Mouse (Mus musculus): Measurements from ENCODE around the gene Dock8.

Dock8 gene

DNA sequence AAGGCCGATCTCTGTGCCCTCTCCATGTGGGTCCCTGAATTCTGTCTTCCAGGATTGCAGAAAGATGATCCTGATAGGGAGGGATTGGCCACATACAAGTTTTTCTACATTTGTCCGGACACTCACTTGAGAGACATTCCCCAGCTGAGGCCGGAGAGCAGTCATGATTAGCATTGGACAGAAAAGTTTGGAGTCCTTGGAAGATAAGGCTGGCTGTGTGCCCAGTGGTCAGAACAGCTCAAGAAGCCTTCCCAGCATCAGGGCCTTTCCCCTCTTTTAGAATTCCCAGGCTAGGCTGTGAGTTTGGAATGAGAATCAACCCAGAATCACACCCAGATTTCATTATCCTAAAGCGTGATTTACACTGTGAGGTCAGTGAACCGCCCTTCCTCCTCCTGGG, 187.0 kb downstream of the Dock8 start:
- no peak for DNase-seq (ENCODE audit: low spot score in 2 of 2)

DNA sequence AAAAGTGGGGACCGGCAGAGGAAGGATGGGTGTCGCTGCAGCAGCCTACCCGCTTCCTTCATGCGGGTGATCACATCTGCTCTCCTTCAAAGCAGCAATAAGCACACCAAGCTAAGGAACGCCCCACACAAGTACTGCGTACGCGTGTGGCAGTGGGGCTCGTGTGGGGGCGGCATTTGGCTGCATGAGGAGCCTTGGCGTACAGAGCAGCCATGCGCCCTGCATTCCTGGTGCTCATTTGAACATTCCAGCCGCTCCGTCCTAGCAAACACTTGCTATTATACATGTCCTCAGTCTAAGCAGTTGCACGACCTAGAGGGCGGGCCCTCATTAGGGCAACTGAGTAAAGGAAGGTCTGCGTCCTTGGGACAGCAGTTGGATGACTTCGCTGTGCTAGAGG, 188.3 kb downstream of the Dock8 start:
- DNase-seq (ENCODE audit: low spot score in 2 of 2): no peak

DNA sequence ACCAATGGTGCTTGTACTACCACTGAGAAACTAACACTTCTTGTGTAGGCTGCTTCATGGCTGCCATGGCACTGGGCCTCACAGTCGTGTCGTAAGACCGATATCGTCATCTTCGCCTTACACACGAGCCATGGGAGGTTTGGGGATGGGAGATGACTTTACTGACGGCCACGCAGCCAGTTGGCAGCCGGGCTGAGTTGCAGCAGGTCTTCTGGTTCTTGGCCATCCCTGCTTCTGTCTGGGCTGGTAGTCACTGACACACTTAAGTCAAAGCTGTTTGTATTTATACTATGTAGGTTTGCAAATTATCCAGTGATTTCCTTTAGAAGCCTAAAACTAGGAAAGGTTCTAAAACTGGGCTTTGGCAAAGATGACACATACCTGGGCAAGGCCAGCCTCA, 194.4 kb downstream of the Dock8 start:
- DNase-seq (ENCODE audit: low spot score in 2 of 2): no peak

DNA sequence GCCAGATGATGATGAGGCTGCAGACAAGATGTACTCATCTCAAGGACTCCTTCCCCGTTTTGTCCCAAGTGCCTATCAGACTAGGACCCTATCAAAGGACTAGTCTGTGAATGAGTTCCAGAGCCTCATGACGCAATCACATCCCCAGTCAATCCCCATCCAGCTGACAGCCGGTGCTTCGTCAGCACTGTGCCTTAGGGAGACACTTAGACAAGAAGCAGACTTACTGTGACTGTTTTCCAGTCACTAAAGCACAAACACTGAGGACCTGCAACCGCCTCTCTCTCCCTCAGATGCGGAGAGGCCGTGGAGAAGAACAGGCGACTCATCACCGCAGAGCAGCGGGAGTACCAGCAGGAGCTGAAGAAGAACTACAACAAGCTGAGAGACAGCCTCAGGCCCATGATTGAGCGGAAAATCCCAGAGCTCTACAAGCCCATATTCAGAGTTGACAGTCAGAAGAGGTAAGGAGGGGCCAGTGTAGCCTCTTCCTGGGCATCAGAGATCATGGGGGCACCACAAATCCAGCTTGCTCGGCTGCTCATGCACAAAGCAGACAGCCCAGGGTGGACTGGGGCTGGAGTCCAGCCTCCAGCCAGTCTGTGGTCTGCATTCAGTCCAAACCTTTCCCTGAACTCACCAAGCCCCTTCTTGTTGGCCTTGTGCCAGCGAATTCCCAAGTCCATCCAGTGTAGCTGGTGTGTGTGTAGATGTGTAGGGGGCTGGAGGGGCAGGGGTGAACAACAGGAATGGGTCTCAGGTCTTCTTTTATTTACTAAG, 200.9 kb downstream of the Dock8 start:
- no peak for DNase-seq (ENCODE audit: low spot score in 2 of 2)

DNA sequence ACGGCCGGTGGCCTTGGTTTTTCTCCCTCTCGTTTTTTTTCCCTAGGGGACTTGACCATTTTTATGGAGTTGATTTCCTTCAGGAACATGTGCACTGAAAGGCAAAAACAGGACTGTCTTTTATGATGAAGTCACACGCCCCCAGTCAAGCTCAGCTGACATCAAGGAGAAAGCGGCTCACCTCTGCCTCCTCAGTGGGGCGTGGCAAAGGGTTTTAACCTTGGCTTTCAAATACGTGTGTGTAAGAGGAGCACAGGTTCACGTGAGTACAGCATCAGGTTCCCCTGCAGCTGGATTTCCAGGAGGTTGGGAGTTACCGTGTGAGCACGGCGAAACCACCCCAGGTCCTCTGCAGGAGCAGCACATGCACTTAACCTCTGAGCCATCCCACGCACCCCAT, 203.7 kb downstream of the Dock8 start:
- DNase-seq (ENCODE audit: low spot score in 2 of 2): no peak

DNA sequence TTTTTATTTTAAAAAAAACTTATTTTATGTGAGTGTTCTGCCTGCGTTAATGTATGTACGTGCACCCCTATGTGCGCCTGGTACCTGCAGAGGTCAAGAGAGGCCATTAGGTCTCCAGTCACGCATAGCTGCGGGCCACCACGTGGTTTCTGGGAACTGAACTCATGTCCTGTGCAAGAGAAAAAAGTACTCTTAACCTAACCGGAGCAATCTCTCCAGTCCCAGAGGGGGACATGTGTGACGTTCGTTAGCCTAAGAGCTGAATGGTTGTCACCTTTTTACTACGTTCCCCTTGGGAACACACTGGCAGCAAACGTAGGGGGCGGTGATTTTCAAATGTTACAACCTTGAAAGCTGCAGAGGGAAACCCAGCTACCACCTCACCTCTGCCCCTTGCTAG, 207.6 kb downstream of the Dock8 start:
- DNase-seq (ENCODE audit: low spot score in 2 of 2): no peak

DNA sequence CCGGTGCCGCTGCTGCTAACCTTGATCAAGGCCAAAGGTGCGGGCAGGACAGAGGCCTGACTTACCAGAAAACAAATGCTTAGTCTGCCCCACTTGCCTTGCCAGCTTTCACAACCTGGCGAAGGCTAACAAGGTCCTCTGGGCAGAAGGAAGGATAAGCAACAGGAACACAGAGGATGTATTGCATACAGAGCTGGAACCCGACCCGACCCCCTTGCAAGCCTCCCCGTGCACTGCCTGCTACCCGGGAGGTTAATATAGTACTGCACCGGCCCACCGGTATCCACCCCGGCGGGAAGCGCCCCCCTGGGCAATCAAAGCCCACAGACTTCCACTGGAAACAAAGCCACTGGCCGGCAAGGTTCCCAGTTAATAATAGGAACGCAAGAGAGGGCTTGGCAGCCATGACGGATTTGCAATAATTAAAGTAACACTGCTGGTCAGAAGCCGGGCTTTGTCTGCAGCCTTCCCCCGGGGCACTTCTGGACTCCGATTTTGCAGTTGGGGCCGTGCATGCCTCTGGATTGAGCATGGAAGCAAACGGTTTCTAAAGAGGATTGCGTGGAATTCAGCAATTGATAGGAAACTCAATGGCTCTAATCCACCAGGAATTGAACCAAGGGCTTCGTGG, 208.5 kb downstream of the Dock8 start:
- DNase-seq (ENCODE audit: low spot score in 2 of 2): no peak

DNA sequence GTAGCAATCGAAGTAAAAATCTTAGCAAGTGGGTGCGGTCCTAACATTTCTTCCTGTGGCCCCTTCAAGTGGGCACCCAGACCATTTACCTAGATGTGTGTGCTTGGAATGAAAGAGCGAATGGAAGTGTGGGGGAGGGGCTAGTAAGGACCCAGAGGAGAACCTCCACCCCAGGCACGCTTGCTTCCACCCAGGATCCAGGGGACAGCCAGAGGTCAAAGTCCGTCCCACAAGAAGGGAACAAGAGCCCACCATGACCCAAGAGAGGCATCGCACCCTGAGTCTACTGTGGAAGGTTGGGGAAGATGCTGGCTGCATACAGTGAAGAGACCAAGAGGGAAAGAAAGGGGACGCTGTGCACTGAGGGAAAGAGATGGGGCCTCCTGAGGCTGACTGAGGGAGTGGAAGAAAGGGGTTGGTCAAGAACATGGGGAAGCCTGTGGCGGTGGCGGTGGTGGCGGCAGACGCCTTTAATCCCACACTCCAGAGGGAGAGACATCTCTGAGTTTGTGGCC, 209.3 kb downstream of the Dock8 start:
- DNase-seq (ENCODE audit: low spot score in 2 of 2): no peak

DNA sequence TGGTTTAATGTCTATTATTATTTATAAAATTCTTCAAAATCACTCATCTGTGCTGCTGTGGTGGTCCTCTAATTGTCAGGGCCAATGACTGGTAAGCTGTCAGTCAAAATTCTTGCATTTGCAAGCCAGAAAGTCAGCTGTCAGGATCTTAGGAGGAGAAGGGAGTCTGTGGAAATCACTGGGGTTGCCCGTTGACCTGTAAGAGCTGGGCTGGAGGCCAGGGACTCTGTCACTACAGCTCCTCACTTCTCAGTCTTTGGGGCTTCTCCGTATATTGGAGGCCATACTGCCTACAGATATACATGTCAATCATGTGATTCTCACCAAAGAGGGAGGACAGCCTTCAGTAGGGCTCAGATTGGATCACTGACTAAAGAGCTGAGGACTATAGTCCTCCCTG, 221.3 kb downstream of the Dock8 start:
- DNase-seq (ENCODE audit: low spot score in 2 of 2): no peak

DNA sequence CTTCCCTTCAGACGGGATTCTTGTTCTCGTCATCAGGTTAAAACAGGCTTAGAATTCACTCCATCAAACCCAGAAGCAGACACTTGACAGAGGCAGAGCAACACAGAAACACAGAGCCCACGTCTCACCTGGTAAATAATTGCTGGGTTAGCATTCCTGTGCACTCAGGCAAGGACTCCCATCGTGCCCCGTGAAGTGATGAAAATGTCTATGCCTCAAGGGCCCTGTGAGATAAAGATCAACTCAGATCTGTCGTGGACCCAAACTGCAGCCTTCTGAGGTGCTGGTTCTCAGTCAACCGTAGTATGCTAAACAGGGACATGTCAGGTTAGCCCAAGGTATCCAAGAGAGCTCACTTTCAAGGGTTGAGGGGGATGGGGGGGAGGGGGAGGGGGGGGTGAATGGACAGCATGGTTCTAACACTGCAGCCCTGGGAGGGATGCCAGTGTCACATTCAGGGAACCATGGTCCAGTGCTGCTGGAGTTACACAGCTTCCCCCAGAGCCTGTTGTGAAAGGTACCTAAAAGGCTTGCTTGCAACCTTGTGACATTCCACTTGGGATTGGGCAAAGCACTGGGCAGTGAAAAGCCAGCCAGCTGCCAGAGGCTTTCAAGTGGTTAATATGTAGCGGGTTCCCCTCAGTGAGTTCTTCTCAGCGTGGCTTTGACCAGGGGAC, 222.8 kb downstream of the Dock8 start:
- DNase-seq (ENCODE audit: low spot score in 2 of 2): no peak

DNA sequence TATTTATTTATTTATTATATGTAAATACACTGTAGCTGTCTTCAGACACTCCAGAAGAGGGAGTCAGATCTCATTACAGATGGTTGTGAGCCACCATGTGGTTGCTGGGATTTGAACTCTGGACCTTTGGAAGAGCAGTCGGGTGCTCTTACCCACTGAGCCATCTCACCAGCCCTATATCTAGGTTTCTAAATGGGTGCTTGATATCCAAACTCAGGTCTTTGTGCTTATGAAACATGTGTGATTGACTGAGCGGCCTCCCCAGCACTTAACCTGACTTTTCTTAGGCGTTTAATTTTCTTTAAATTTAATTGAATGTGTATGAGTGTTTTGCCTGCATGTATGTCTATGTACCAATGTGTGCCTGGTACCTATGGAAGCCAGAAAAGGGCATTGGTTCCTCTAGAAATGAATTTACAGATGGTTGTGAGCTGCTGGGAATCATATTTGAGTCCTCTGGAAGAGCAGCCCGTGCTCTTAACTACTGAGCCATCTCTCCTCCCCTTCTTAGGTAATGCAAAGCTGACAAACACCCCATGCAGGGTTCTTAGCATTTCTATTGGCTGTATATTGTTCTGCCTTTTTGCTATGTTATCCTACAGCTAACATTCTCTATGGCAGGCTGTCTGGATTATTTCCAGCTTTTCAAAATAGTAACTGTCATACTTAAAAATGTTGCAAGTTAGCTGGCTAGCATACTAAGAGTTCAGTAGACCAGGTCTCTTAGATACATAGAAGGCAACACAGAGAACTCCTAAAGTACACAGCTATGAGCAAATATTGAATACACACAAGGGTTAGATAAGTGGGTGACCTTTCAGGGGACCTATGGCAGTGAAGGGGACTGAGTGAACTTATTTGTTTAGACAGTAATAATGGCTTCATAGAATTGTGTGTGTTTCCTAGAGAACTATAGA, 231.0 kb downstream of the Dock8 start:
- DNase-seq (ENCODE audit: low spot score in 2 of 2): no peak

DNA sequence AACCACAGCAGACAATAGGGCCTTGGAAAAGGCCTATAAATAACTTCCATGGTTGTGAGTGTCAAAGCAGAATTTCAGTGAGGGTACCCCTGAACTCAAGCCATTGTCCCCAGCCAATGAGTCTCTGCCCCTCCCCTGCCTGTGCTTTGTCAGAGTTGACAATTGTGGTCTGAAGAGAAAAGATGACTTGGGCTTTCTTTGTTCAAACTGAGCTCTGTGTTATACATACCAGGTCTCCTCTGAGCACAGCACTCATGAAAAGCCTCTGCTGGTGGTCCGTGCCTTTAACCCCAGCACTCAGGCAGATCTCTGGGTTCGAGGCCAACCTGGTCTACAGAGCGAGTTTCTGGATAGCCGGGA, 231.6 kb downstream of the Dock8 start:
- no peak for DNase-seq (ENCODE audit: low spot score in 2 of 2)

DNA sequence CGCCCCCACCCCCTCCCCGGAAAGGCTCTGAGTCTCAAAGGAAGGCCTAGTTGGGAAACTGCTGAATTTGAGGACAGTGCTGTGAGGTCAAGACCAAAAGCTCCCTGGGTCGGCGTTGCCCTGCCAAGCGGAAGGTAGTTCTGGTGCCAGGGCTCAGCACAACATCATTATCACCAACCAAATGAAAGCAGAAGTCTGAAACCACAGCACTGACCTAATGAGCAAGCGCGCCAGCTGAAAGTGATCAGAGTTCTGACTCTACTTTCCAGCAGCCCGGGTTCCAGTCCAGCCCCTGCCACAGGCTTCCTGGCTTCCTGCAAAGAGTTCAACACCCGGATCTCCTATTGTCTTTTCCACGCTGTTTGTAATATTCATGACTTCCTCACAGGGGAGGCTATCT, 232.7 kb downstream of the Dock8 start:
- no peak for DNase-seq (ENCODE audit: low spot score in 2 of 2)

DNA sequence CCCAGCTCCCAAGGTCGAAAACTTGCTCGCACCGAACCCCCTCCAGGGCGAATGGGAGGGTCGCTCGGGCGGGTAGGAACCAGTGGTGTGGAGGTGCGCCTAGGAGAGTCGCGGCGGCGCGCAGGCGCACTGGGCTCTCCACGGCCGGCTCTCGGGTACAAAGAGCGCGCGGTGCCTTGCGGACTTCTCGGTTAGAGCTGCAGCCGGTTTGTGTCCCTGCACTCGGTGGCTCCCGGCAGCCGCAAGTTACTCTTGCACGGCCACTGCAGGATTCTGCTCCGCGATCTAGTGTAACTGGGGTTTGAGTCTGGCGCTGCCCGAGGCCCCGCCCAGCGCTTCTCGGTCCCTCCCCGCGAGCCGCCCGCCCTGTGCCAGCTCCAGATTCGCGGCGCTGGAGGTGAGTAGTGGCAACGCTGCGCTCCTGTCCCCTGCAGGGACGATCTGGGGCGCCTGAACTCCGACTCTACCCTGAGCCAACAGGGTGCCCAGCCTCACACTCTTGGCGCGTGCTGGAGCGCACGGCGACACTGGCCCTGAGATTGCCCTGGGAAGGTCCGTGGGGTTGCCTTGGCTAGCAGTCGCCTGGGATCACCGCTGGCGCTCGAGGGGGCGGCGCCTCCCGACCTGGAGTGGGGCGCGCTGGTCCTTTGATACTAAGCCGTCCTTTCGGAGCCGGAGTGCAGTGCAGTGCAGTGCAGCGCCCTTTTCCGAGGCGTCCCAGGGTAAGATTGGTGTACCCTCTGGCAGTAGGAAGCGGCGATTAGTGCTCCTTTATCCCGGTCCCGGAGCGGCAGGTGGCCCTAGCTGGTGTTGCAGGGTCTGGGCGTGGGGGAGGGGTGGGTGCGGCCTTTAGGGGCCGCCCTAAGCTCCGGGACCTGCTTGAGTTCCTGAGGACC, 237.5 kb downstream of the Dock8 start, which contains the start of gene Kank1:
TSS of gene Kank1 (plus strand) at position 380 of the 896 bp plus-strand sequence.
- DNase-seq (ENCODE audit: low spot score in 2 of 2): peak; percentile 8 to 41

DNA sequence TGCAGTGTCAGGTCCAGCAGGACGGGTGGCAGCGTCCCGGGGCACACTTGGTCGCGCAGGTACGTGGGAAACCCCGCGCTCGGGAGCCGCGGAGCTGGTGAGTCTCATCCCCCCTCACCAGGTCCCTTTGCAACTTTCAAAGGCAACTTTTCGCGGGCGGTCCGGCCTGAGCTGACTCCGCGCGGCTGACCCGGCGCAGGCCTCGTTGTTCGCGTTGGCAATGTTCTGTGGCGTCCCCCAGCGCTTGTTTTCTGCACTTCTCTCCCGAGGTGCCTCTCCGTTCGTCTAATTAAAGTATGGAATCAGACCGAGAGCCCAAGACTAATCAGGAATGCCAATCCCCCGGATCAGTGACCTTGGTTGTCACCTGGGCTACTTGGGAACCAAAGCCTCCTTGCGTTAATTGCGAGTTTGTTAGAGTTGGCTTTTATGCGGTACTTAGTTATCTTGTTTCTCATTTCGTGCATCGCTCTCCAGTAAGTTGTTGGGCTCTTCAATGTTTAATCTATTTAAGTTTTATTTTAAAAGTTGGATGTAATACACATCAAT, 238.2 kb downstream of the Dock8 start:
- DNase-seq (ENCODE audit: low spot score in 2 of 2): peak in 1 of 2 experiments; percentile 18

DNA sequence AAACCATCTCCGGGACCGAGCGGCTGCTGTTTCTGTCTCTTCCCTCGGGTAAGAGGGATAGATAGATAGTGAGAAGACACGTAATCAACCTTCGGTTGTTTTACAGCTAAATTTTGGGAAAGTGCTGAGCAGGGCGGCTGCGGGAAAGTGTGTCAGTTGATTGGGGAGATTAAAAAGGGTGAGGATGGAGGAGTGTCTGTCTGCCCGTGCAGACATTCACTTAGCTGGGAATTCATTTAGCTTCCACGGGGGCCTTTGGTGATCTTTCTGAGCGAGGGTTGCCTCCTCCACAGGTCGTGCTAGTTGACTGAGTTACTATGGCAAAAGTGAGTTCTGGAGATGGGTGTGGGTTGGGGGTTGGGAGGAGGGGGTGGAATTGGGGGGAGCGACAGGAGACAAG, 238.8 kb downstream of the Dock8 start:
- DNase-seq (ENCODE audit: low spot score in 2 of 2): no peak

DNA sequence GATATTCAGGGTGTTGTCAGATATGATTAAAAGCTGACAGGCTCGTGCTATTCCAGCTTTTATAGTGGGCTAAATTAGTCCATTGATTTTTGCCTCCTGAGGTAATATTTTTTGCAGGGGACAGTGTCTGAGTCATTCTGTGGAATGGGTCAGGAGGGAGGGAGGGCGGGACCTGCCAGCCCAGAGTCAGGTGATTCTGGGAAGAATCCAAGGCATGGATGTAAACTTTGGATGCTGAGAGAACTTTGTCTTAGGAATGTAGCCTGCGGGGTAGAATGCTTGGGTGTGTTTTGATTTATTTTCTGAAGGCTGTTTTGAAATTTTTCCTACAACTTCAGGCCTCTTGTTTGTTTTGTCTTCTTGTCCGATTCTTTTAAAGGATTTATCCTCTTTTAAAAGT, 244.2 kb downstream of the Dock8 start:
- no peak for DNase-seq (ENCODE audit: low spot score in 2 of 2)

DNA sequence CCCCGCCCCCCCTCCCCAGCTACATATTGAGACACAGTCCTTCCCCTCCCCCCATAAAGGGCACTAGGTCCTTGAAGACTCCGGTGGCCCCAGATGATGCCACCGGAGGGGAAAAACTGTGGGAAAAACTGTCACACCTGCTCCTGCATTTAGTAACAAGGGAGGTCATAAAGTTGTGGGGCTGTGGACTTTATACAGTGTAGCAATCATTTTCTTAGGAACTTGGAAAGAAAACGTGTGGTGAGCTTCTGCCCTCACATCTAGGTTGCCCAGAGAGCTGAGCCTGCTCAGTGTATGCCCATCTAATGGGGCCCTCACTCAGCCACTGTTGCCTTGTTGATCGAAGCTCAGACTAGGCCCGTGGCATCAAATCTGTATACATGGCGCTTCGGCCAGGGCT, 246.7 kb downstream of the Dock8 start:
- DNase-seq (ENCODE audit: low spot score in 2 of 2): no peak

DNA sequence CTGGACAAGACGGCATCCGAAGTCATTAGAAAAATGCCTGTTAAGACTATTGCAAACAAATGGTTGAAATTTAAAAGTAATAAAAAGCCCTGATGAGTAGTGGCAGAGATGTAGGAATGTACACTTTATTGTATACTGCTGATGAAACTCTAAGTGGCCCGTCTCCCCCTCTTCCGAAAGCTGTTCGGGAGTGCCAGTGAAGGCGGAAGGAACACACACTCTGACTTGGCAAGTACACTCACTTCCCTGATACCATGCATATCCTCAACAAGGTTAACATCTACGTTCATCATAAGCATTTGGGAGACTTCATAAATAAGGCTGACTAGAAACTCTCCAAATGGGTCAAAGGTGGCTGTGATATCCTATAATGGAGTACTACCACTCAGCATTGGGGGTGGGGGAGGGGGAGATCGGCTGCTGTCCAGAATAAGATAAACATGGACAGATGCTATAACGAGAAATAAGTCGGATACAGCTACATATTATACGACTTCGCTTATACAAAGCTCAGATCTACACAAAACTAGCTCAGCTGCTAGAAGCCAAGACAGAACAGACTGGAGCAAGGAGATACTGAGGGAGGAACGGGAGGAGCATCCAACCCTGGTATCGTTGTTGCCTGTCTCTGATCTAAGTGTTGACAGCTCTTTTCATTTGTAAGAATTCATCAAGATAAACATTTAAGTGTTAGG, 248.7 kb downstream of the Dock8 start:
- DNase-seq (ENCODE audit: low spot score in 2 of 2): no peak

DNA sequence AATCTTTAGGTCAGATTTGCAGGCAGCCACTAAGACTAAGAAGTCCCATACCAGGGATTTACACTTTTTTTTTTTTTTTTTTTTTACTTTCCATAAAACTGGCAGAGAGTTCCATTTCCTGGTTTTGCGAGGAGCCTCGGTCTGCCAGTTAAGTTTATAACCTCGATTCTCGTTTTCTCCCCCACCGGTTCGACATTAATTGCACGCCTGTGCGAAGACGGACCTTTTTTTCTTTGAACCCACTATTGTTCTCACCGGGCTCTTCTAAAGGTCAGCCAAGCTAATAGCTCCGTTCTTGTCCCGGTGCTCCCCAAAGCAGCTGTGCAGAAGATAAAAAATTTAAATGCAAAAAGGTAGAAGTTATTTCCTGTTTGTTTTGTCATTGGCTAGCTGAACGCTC, 249.9 kb downstream of the Dock8 start:
- no peak for DNase-seq (ENCODE audit: low spot score in 2 of 2)

Measured in spleen, postnatal 10 days (tissue).